ENCODE assay signal across 20 mouse cellular contexts in genomic region chr5:122516901-122517300, GRCm38 (mm10).
"Had no signal": no experiment of that assay in that cellular context is flagged by ENCODE, and none has a peak within 500 bp of the region (broad histone marks: within the 10 kb centered on the region; RNA-seq: fewer than 3 reads in every experiment).

No protein-coding gene starts in this region.

- H3K4me2 ChIP-seq: kidney, embryonic 15.5 days; limb, embryonic 12.5 days; limb, embryonic 15.5 days; liver, embryonic 11.5 days; lung, embryonic 14.5 days; midbrain, embryonic 12.5 days; midbrain, embryonic 15.5 days; neural tube, embryonic 12.5 days; neural tube, embryonic 15.5 days had no signal

- H3K9me3 ChIP-seq: kidney, embryonic 15.5 days; limb, embryonic 12.5 days; limb, embryonic 15.5 days; midbrain, embryonic 12.5 days; midbrain, embryonic 15.5 days; neural tube, embryonic 12.5 days; neural tube, embryonic 15.5 days had no signal

- H3K9ac ChIP-seq: kidney, embryonic 15.5 days; limb, embryonic 12.5 days; limb, embryonic 15.5 days; liver, embryonic 14.5 days; liver, postnatal 0 days; lung, embryonic 14.5 days; midbrain, embryonic 12.5 days; midbrain, embryonic 15.5 days; neural tube, embryonic 12.5 days; neural tube, embryonic 15.5 days had no signal

- H3K27ac ChIP-seq: kidney, embryonic 15.5 days; left cerebral cortex, adult 2 months; limb, embryonic 12.5 days; limb, embryonic 15.5 days; liver, embryonic 14.5 days; macrophage; midbrain, embryonic 12.5 days; midbrain, embryonic 15.5 days; neural tube, embryonic 12.5 days; neural tube, embryonic 15.5 days had no signal

- H3K4me3 ChIP-seq: kidney, embryonic 15.5 days; left cerebral cortex, adult 2 months; limb, embryonic 12.5 days; limb, embryonic 15.5 days; midbrain, embryonic 12.5 days; midbrain, embryonic 15.5 days; neural tube, embryonic 12.5 days; neural tube, embryonic 15.5 days had no signal

- ATAC-seq: liver, postnatal 0 days; lung, postnatal 0 days; midbrain, embryonic 15.5 days had no signal

- H3K27me3 ChIP-seq: kidney, embryonic 15.5 days; limb, embryonic 12.5 days; limb, embryonic 15.5 days; midbrain, embryonic 12.5 days; midbrain, embryonic 15.5 days; neural tube, embryonic 12.5 days; neural tube, embryonic 15.5 days had no signal

- H3K36me3 ChIP-seq: kidney, embryonic 15.5 days; limb, embryonic 12.5 days; limb, embryonic 15.5 days; midbrain, embryonic 12.5 days; midbrain, embryonic 15.5 days; neural tube, embryonic 12.5 days; neural tube, embryonic 15.5 days had no signal

- DNase-seq: kidney, adult 8-10 months; kidney, postnatal 10 days; kidney, postnatal 36 days; layer of hippocampus, postnatal 36 days; liver, postnatal 0 days; lung, embryonic 14.5 days; right cerebral cortex, postnatal 25 days; thymus, postnatal 25 days had no signal
